Mouse (Mus musculus): ENCODE measurements around the gene Vps33b.
"Not testable (repeated sequence)": the region's sequence is repeated elsewhere in the genome, so short reads cannot be mapped to it uniquely, and the experiment has no call there.

Vps33b gene

DNA sequence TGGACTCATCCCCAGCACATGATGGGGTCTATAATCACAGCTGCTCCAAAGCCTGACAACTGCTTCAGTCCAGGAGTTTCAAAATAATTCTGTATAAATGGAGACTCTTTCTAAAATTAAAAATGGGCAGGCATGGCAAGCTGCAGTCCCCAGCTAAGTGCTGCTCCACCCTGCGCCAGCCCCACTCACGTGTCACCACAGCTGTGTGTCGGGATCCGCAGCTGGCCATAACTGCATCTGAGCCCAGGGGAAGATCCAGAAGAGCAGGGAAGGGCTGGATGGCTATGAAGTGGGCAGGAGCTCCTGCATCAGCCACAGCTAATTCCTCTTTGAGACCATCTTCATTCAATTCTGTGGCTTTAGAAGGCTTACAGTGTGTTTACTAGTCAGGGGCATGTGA lies 49.2 kb downstream of the Vps33b start:
- in situ Hi-C loops (cut with MseI, MboI) = no loop called here

DNA sequence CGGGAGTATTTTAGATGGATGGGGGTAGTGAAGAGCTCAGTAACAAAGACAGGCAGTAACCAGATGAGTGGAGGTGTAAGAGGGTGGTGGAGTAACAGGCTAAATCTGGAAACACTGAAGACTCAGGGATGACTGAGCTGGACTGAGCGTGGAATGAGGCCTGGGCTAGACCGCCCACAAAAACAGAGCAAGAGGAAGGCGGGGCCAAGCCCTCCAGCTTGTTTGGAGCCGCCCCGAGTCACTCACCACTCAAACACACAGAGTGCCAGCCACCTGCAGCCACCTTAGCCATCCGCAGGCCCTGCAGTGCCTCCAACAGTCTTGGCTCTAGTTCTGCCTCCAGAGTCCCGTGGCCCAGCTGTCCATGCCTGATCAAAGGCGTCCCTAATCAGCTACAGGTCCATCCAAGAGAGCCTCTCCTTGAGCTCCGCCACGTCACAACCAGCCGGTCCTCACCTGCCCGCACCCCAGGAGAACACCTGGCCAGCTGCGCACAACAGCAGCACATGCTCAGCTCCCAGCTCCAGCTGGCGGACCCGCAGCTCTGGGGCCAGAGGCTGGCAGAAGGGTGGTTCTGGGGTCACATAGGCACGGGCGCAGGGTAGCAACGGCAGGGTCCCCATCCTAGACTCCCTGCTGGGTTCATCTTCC lies 50.5 kb downstream of the Vps33b start:
- in situ Hi-C loops (cut with MseI, MboI) = no loop called here

DNA sequence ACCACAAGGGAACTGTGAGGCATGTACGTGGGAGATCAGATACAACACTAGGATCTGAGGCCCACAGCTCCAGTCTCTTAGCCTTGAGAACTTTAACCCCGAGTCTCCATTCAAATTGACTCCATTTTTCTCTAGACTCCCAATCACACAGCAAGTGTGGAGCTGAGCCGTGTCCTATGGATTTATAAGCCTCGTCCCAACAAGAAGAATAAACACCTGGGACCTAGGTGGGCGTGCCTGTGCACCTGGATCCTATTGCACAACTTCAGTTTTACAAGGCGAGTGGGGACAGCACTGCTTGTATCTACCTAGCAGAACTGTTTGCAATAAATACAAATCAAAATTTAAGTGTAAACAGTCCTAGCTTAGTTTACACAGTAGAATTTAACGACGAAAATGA lies 53.9 kb downstream of the Vps33b start:
- in situ Hi-C loops (cut with MseI, MboI) = no loop called here

DNA sequence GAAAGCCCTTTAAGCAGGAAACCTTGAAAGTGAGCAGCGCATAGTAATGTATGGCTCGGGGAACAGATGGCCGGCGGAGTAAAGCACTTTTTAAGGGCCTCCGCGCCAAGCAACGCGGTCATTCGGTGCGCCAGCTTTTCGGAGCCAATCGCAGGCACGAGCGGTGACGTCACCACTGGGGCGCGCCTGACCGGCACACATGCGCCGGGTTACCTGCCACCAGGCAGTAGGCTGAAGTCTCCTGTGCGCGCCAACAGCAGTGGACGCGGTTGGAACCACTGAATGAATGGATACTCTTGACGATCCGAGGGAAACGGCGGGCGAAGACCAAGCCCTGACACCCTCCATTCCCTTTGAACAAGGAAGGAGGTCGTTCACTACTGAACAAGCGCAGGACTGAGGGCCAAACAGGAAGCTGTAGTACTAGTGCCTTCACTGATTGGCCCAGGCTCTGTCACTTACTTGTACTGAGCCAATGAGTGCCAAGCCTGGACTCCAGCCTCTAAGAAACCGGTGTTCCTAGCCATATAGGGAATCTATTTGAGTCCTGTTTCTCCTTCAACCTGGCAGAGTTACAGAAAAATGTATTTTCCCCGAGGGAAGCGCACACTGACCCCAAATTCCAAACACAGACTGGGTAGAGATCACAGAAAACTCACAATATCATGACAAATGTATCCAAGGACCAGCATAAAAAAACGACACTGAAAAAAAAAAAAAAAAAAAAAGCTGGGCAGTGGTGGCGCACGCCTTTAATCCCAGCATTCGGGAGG lies 54.8 kb downstream of the Vps33b start, which contains the start of gene Rccd1:
Rccd1 (minus strand) TSS at position 412 of the 773 bp plus-strand sequence.
- in situ Hi-C loops (cut with MseI, MboI) = no loop called here

- in situ Hi-C loops (cut with MseI, MboI) = not testable (repeated sequence)
Observed at GRCm38 (mm10) chr7:80324816-80325119, 55.3 kb downstream of the Vps33b start.

GRCm38 (mm10) chr7:80325292-80325868 lies 55.9 kb downstream of the Vps33b start:
- in situ Hi-C loops (cut with MseI, MboI) = no loop called here

- in situ Hi-C loops (cut with MseI, MboI) = no loop called here
Observed at GRCm38 (mm10) chr7:80326076-80326475, 56.6 kb downstream of the Vps33b start.

- in situ Hi-C loops (cut with MseI, MboI) = no loop called here
Observed at GRCm38 (mm10) chr7:80330278-80330677, 60.8 kb downstream of the Vps33b start.

DNA sequence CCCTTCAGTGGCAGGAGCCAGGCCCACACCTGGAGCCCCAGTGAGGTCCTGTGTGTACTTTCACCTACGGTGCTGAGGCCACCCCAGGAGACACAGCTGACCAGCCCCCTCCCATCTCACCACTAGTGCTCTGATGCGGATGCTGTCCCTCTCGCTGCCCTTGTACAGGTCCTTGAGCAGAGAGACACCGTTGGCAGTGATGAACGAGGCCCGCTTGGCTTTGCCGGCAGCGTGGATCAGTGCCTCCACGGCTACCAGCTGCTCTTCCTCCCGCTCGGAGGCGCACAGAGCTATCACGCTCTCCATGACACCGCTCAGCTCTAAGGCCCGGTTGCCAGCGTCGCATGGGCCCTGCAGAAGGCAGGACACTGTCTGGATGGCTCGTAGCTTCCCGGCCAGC lies 62.0 kb downstream of the Vps33b start:
- in situ Hi-C loops (cut with MseI, MboI) = no loop called here

GRCm38 (mm10) chr7:80334848-80335247 lies 65.4 kb downstream of the Vps33b start:
- in situ Hi-C loops (cut with MseI, MboI) = no loop called here

DNA sequence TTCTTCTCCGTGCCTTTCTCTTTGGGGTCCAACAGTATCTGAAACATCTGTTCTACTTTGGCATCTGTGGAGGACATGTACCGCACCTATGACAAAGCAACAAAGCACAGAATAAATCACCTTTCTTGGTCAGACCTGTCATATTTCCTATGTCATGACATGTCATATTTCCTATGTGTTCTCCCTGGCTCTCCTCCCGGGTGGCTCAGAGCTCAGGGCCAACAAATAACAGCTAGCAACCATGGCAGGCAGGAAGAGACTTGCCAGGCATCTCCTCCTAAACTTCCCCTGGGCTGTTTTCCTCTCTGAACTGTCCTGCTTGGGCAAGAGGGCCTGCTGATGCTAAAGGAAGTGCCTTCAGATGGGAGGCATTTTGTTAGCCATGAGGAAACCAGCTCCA lies 67.5 kb downstream of the Vps33b start:
- in situ Hi-C loops (cut with MseI, MboI) = no loop called here

DNA sequence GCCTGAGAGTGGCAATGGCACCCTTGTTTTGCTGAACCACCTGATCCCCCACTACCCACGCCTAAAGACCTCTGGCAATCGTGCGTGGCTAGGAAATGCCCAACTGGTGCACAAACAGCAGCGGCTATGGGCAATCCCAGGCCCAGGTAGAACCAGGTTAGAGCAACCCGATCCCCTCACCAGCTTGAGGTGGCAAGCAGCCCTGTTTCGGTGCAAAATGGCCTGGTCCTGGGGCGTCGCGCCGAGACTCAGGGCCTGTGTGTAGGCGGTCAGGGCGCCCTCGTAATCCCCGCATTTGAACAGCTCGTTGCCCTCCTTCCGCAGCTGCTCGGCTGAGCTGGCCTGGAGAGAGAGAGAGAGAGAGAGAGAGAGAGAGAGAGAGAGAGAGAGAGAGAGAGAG lies 69.9 kb downstream of the Vps33b start:
- in situ Hi-C loops (cut with MseI, MboI) = no loop called here

DNA sequence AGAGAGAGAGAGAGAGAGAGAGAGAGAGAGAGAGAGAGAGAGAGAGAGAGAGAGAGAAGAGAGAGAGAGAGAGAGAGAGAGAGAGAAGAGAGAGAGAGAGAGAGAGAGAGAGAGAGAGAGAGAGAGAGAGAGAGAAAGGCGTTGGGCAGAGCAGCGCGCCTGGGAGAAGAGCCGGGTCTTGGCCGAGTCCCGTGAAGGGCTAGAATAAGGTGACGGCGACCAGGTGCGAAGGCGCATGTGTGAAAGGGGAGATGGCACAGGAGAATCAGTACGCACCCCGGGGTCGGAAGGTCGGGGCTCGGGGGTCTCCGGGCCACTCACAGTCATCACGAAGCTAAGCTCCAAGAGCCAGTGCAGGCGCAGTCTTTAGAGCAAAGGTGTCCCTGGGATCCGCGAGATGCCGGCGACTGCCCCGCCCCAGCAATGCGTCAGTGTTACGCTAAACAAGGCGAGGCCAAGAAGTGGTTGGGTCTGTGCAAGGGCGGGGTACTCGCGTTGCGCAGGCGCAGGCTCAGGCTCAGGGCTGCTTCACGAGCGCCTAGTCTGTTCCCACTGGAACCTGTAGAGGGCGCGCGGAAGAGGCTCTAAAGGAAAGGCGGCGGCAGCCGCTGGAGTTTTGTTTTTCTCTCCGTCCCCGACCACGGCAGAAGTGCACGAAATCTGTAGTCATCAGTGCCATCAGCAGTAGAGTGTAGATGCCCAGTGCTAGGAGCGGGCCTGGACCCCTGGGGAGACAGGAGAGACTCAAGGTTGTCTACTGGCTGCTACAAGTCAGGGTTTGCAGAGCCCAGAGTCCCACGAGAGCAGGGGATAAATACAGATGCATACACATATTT lies 70.6 kb downstream of the Vps33b start:
- in situ Hi-C loops (cut with MseI, MboI) = loop anchor here (5.0 kb wide), 1 partner anchor 37 kb away; no protein-coding TSS in a partner anchor

GRCm38 (mm10) chr7:80340793-80341192 lies 71.3 kb downstream of the Vps33b start, which contains the start of gene Unc45a:
TSS of gene Unc45a (minus strand) at chr7:80341005.
- in situ Hi-C loops (cut with MseI, MboI) = loop anchor here (5.0 kb wide), 1 partner anchor 37 kb away; no protein-coding TSS in a partner anchor
